Mouse (Mus musculus) E14TG2a.4 (cell line): Measurements from ENCODE around the gene Samsn1.

Experiments used
- CTCF ChIP-seq: conservative IDR thresholded peaks from 2 replicates; pipeline ENCODE4 v1.5.1; 2014; ENCODE audit warnings: low read length
- NANOG ChIP-seq: IDR thresholded peaks from 2 replicates; pipeline ENCODE4 v1.6.1; 2014; ENCODE audit warnings: borderline replicate concordance, low read length, mixed read lengths
- POU5F1 ChIP-seq: IDR thresholded peaks from 2 replicates; pipeline ENCODE4 v1.6.1; 2014; ENCODE audit warnings: low read length, borderline replicate concordance

DNA sequence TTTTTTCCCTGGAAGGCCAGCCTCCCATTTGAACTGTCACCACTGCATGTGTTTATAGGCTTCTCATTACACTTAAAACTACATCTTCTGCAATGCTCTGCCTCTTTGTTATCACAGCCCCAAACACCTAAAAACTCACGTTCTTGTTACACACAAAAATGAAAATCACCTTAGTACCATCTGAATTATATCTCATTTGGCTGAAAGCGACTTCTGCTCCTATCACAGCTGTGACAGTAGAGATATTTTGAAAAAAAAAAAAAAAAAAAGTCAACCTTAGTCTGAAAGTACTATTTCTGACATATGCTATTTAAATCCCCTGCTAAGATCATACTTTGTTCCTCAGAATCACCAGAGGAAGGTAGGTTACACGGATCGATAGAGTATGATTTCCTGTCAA is 102.8 kb downstream of the Samsn1 start:
- TF ChIP-seq CTCF (no peak), NANOG (no peak), POU5F1 (no peak)
